Mouse (Mus musculus) layer of hippocampus, postnatal 10 days (tissue): ENCODE measurements around the gene Gyg. TPM values are rescaled to one million over a fixed set of nuclear protein-coding genes. Genes with fewer than 3 reads are reported as not detected.

Experiments used
- DNase-seq, 2 experiments: peaks; one replicate each; pipeline ENCODE4 v3.0.0; 2021; ENCODE audit warnings: low spot score in 2 of 2
- long read RNA-seq: library from polyadenylated mRNA; stranded (forward); transcript quantifications from one replicate; pipeline ENCODE4 v2.0.0, GENCODE M21; 2023
- total RNA-seq, 2 experiments: library from RNA; stranded (reverse); gene quantifications; 2 replicates each; pipeline ENCODE4 v1.2.3; 2021

The Gyg gene
- total RNA-seq: 10 to 100 TPM; 52.0 to 59.4 TPM
- long read RNA-seq, transcript Gyg-201 (7 exons, 1,922 nt): minor isoform, 26 of 101 reads
- long read RNA-seq, transcript Gyg-204 (8 exons, 1,662 nt): major isoform, 35 of 101 reads
- long read RNA-seq, partial matches to known transcripts: 34 of 101 reads
- long read RNA-seq, other reads (novel, unspliced or antisense): 6 of 101 reads

DNA sequence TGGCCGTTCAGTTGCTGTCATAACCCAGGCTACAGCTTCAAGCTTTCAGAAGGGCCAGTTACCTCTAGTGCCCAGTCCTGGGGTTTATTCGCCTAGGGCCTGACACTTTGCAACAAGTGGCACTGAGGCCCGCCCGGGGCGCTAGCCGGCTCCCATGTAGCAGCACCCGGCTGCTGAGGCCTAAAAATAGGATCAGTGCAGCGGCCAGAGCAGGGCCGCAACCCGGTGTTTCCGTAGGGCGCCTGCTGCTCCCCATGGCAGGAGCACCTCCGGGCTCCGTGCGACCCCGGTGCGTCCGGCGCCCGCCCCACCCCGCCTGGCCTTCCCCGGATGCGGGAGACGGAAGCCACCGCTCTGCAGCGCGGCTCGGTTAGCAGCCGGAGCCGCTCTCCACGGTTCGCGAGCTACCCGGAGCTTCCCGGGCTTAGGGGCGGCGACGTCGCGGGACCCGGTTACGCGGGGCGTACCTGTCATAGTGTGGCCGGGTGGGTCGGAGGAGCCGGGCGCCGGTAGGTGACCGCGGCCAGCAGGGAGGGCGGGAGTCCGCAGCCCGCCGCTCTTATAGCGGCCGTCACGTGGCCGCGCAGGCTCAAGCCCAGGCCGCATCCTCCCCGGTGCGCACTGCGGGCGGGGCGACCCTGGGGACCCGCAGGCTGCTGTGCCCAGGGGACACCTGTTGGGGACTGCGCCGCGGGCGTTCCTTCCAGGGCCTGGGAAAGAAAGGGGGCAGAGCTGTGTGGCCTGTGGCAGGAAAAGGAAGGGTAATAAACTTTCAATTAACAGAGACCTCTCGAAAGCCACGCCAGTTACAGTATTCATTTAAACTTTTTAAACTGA, at the start of gene Gyg:
Gene Gyg, minus strand, starts transcription at position 787 of the 837 bp plus-strand sequence.
- DNase-seq: peak; percentile 46 to 65

DNA sequence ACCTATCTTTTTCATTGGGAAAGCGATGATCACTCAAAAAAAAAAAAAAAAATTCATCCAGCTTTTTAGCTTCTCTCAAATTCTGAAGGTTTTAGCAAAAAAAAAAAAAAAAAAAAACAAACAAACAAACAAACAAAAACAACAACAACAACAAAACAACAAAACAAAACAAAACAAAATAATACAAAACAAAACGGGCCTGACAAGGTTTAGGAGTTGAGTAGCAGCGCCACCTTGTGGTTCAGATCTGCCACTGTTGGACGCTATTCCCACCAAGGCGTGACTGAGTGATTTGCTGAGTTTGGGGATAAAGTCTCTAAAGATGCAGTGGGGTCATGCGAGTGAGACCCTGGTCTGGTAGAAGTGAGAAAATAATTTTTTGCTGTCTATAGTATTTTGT, 43.8 kb upstream of the Gyg start:
- DNase-seq: peak; percentile 74 to 77

DNA sequence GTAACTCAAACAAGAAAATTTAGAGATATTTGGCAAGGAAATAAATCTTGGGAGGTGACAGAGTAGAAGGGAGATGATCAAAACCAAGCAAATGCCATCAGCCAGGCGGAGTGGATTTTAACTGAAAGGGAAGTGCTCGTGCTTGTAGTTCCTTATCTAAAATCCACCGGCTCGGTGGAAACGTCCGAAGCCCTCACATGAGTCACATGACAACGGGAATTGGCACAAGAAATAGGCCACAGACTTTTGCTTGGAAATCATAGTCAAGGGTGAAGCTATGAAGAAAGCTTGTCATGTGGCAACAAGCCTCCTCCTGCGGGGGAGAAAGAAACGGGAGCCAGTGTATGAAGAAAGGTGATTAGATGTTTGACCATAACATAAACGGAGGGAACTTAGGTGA, 42.8 kb upstream of the Gyg start:
- no peak for DNase-seq

DNA sequence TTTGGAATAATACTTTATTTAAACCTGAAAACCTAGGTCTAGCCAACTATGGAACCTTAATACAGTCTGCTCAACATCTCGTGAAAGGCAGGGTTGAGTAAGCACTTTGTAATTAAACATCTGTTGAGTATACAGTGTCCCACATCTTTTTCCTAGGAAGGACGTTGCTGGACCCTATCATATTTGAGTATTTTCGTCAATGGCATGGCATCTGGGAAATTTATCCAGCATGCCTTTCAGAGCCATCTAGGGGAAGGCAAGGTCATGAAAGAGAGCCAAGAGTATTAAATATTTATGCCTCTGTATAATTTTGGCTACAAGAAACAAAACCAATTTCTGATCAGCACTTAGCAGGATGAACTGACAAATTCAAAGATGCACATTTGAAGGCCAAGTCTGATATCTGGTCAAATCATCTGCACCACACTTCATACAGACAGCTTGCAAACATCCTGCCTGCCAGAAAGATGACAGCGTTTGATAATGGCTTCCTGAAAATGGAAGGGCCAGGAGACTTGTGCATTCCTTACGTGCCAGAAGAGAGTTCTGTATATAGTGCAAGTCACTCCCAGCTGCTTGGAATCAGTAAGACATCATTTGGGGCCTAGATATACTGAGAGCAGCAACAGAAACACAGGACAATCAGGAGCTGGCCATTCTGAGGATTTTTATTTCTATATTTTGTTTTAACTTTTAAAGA, 34.0 kb upstream of the Gyg start:
- DNase-seq: no peak

DNA sequence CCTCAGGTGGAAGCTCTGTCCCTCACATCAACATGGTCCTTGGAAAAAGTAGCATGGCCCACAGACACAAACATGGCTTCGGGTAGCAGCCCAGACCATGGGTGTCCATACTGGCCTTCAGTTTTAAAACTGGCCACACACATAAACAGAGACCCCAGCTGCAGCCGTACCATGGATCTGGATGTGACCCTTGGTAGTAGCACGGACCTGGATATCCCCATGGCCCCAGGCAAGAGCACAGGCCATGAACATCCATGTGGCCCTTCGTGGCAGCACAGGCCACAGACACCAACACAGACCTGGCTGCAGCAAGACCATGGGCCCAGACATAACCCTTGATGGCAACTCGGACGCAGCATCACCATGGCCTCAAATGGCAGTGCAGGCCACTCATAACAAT, 17.3 kb upstream of the Gyg start:
- no peak for DNase-seq

DNA sequence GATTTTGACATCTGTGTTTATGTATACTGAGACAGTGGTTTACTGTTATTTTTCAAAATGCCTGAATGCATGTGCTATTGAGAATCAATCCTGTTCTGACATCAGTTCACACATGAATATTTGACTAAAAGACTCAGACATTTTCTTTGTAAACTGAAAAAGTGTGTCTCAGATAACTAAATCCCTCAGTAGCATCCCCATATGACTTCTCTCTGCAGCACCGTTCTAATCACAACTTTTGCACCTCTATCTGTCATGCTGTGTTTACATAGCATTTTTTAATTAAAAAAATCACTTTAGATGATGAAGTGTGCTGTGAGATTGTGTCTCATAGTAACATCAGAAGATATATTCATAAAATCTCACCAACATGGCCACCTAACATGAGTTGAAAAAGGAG, 12.4 kb upstream of the Gyg start:
- no peak for DNase-seq

DNA sequence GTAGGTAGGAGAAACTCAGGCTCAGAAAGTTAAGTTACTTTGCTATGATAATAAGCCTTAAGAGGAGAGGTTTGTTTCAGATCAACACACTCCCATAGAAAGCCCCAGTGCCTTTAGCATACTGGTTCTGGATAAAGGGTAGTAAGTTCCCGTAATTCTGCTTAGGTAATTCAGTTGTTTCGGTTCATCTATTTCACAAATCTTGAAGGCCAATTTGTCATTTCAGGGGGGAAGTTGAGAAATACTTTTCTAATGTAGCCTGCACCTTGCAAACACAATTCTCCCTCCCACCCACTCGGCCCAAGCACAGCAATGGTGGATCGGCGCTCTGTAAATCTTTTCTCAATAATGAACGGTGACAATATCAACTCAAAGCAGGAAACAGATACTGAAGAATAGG, 359 bp upstream of the Gyg start:
- DNase-seq: no peak

DNA sequence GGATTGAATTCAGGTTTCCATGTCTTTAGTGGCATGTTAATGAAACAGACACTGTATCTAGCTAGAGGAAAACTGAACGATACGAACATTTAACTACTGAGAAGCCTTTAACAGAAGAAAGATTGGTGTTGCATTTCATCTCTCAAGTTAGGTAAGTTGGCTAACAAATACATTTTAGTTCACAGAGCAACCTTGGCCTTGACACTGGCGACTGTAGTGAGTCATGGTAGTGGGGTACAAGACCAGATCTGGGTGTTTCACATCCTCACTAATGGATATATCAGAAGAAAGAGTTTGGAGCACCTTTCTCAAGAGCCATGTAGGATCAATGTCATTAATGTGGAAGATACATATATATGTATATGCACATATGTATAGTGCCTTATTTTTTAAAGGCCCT, 3.5 kb downstream of the Gyg start:
- no peak for DNase-seq

DNA sequence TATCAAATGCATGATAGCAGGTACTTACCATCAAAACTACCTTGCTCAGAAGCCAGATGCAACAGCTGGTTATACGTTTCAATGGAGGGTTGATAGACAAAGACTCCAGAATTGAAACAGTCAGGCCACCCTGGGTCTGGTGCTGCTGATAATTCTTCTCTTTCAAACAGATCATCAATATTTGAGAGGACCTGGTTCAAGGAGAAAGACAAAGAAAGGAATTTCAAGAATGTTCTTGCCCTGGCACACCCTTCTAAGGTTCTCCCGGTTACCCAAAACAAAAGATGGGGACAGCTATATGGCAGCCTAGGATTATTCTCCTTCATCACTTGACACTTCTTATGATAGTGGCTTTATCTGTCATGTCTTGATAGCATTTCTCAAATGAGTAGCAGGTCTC, 4.6 kb downstream of the Gyg start:
- no peak for DNase-seq

DNA sequence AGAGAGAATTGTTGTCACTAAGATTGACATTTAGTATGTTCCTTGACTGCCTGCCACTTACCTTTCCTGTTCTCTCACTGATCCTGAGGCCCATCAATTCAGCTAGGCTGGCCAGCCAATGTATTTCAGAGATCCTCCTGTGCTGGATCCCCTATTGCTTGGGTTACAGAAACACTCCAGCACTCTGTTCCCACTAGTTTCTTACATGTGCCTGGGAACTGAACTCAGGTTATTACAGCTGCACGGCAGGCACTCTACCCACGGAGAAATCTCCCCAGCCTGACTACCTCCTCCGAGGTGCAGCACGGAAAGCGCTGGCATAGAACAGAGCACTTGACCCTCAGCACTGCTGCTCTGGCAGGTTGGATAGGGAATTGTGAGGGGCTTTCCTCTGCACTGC, 7.5 kb downstream of the Gyg start:
- DNase-seq: no peak

DNA sequence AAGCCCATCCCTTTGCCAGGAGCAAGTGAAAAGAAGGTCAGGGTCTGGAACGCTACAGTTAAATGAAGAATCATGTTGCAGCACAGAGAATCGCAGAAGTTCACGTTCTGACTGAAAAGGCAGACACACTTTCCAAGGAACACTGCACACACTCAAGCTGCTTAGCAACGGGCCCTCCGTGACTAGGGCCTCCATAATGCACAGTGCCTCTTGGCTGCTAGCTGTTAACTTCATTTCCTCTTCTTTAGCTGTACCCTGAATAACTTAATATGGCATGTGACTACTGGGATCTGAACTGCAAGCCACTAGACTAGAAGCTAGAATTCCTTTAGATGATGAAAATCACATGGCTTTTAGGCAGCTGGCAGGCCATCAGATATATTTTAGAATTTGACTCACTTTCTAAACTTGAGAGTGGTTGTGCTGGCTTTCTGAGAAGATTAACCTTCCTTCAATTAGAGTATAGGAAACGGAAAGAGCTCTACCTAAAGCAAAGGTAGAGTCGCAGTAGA, 8.2 kb downstream of the Gyg start:
- no peak for DNase-seq

DNA sequence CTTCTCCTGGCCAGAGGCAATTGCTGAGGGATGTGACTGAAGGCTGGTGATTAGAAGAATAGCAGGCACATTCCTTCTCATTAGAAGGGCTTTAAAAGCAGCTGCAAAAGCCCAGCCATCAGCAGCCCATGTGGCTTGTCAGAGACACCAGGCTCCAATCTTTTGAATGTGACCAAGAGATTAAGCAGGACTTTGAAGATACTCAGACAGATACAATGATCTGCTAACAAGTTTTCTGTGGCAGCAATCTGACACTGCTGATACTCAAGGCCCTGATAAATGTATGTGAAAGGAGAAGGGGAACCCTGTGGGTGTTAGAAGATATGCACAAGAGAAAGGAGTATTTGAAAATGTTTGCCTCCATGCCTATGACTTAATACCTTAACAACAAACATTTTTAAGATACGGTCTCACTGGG, 9.4 kb downstream of the Gyg start:
- DNase-seq: no peak

DNA sequence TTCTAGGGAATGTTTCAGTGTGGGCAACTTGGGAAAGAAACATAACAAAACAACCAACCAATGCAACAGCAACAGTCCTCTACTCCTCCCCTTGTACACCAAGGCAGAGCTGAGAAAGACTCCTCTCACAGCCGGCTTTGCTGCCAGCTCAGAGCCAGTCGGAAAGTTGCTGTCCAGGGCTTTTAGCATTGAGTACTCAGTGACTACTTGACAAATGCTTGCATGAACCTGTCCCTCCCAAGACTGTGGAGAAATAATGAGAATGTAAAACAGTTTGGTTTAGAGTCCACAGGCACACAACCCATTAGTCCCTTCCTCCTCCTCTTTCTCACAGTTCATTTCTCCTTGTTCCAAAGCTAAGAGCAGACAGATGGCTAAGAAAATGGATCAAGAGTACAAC, 10.7 kb downstream of the Gyg start:
- DNase-seq: no peak

DNA sequence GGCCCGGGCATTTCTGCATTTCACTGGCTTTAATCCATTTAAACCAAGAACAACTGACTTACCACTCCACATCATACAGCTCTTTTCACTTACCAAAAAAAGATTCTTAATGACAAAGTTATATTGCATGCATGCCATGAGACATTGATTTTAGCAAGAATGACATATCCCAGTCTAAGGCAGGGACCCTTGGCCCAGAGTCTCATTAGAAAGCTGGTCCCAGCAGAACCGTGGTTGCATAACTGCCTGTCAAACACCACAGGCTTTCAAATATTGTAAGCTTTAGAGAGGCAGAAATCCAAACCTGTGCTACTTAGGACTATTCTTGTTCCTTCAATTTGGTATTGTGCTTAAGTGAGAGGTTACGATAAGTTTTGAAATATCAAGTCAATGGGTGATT, 11.4 kb downstream of the Gyg start:
- no peak for DNase-seq

DNA sequence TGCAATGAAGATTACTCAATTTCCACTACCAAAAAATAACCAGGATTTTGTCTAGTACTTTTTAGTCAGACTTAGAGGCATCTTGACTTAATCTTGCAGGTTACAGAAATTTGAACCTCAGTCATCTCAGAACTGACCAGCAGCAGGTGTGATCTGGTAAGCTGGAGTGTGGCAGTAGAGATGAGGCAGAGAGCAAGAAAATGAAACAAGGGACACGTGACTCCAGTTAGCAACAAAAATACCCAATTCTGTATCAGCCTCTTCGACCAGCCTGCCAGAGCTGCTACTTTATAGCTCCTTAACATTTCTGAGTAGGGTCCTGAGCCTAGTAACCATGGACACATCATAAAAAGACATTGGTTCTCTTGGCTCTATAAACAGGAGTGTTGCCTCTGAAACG, 12.5 kb downstream of the Gyg start:
- no peak for DNase-seq

DNA sequence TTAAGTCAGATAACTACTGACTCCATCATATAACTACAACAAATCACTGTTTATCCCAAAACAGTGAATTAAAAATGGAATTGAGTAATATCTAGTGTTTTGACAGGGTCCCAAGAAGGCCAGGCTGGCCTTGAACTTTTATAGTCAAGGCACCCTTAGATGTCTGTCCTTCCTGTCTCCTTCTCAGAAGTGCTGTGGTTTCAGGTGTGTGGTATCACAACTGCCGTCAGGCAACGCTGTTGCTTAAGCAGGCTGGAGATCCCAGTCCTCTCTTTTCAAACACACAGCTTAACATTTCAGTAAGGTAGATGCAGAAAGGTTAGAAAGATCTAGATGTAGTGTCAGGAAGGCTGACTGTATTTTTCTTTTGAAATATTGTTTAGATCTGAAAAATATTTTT, 13.0 kb downstream of the Gyg start:
- DNase-seq: no peak

DNA sequence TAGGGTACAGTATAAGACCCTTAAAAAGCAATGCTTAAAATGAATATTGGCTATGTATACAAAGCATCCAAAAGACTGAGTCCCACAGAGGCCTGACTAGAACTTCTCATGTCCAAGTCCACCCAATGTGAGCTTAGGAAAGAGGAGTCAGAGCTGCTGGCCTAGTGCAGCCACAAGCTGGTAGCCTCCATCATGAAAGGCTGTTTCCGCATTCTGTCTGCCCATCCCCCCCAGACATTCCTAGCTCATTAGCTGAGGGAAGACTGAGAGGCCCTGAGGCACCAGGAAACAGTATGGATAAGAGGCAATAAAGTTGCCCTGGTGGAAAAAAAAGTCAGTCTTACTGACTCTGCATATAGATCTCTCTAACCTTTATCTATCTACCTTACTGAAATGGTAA, 13.4 kb downstream of the Gyg start:
- no peak for DNase-seq

DNA sequence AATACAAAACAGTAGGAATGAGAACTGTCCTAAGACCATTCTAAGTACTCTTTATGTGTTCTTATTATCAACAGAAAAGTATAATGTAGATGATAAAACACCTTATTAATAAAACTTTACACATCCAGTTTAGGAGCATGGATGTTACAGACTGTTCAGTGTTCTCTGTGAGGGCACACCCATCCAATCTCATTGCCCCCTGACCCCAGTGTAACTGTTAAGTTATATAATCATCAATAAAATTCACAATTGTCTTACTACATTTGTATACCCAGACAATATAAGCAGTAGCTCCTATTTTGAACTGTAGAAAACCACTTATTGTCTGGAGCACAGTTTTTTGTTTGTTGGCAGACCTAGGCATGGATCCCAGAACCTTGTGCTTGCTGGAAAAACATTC, 13.9 kb downstream of the Gyg start:
- no peak for DNase-seq

DNA sequence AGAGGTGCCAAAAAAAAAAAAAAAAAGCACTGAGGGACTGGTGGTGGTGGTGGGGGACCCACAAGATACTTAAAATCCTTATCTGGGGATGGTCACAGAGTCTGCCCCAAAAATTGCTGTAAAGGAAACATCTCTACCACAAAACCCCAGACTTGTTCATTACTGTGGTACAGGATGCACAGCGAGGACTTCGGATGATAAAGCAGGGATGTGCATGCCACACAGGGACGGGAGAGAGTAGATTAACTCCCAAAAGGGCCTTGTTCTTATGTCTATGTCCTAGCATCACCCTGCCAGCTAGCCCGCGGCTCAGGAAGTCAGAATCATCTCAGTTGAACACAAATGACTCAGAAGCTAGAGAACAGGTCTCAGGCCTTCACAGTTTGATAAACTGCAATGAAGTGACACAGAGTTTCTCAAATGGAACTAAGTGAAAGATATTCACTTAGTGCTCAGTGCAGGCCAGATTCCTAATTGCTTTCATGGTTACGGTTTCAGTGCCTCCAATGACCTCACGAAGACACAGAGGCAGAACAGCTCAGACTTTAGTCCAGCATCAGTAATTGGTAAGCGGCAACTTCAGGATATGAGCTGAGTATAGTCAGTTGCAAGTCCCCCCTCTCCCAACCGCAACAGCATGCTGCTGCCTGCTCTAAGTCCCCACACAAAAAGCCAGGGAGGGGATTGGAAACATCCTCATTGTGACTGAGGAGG, 18.1 kb downstream of the Gyg start:
- DNase-seq: no peak

DNA sequence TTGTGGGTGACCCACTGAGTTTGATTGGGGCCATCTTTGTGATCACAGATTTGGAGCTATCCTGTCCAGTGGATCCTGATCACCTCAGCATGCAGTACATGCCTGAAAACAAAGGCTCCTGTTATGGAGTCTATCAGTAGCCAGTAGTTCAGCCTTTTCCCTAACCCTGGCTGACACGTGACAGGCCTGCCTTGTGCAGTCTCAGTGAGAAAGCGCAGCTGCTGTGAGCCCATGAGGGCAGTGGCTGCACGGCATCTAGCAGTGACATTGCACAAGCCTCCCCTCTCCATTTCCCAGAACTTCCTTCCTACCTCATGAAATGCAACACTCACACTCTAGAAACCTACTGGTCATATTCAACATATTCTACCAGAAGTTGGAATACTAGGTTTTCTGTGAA, 20.6 kb downstream of the Gyg start:
- DNase-seq: no peak

DNA sequence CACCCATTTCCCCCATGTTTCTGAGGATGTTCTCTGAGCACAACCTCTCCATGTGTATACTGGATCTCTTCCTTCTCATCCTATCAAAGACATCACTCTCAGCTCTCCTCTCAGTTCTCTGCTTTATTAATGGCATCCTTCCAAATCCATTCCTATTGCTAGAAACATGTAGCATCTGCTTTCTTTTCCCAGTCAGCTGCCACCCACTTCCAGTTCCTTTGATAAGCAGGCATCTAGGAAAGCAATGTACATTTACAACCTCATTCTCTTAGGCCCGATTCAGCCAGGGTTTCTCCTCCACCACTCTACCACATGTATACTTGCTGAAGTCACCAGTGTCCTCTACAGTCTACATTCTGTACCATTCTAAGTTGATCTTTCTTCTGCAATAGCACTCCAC, 21.4 kb downstream of the Gyg start:
- no peak for DNase-seq

DNA sequence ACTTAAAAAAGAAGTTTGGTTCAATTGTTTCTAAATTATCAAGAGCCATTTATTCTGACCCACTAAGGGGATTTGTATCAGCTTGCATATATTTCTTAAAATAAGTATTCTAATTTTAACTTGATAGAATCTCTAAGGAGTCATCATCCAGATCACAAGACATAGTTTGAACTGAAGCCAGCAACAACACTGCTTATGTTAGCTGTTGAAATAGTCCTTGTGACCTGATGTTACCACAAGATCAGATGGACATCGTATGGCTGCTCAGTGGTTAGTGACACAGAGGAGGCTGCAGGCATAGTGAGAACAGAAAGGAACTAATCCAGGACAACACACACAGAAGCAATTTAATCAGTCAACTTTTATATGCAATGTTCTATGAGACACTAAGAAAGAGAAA, 22.4 kb downstream of the Gyg start:
- no peak for DNase-seq
